Mouse (Mus musculus) myocyte (in vitro differentiated cells): ENCODE data around the gene Hist1h1t. TPM values are rescaled to one million over a fixed set of nuclear protein-coding genes. Genes with fewer than 3 reads are reported as not detected.

Experiments
- H3K27me3 ChIP-seq: one replicate; pipeline ENCODE4 v1.6.1; 2011; ENCODE audit not compliant: control insufficient read depth, insufficient read depth, insufficient read length
- H3K36me3 ChIP-seq: one replicate; pipeline ENCODE4 v1.6.1; 2011; ENCODE audit not compliant: control insufficient read depth, insufficient read depth
- H3K4me2 ChIP-seq: one replicate; pipeline ENCODE4 v1.6.1; 2011; ENCODE audit warnings: low read depth, control low read depth
- H3K4me3 ChIP-seq: one replicate; pipeline ENCODE4 v1.5.1; 2011; ENCODE audit warnings: mild to moderate bottlenecking, control low read depth, moderate library complexity
- H3K79me2 ChIP-seq: one replicate; pipeline ENCODE4 v1.6.1; 2011; ENCODE audit not compliant: control insufficient read depth, insufficient read depth
- H3ac ChIP-seq: one replicate; pipeline ENCODE4 v1.6.1; 2011; ENCODE audit not compliant: control insufficient read depth, insufficient read length
- CEBPB ChIP-seq: IDR thresholded peaks from 2 replicates; pipeline ENCODE4 v1.6.1; 2011; ENCODE audit warnings: mild to moderate bottlenecking, moderate library complexity; ENCODE audit not compliant: poor library complexity, insufficient read depth, severe bottlenecking
- E2F4 ChIP-seq: IDR thresholded peaks from one replicate; pipeline ENCODE4 v1.6.1; 2011; ENCODE audit warnings: mild to moderate bottlenecking, control low read depth, moderate library complexity; ENCODE audit not compliant: insufficient read depth
- MAX ChIP-seq: IDR thresholded peaks from one replicate; pipeline ENCODE4 v1.6.1; 2011; ENCODE audit warnings: low read depth, mild to moderate bottlenecking, control low read depth
- MYOD1 ChIP-seq, 3 experiments: IDR thresholded peaks; one replicate each; pipeline ENCODE4 v1.6.1; 2011; ENCODE audit warnings: control low read depth in 2 of 3, low read depth in 2 of 3, mild to moderate bottlenecking in 2 of 3, moderate library complexity in 1 of 3; ENCODE audit not compliant: insufficient read length in 2 of 3, control insufficient read depth in 1 of 3
- MYOG ChIP-seq, 3 experiments: IDR thresholded peaks; one replicate each; pipeline ENCODE4 v1.6.1; 2011; ENCODE audit warnings: control low read depth in 2 of 3, low read depth in 2 of 3, mild to moderate bottlenecking in 2 of 3; ENCODE audit not compliant: insufficient read length in 2 of 3, control insufficient read depth in 1 of 3, insufficient read depth in 1 of 3
- POLR2A ChIP-seq: IDR thresholded peaks from one replicate; pipeline ENCODE4 v1.6.1; 2011; ENCODE audit warnings: low read depth, mild to moderate bottlenecking, control low read depth, moderate library complexity; ENCODE audit not compliant: insufficient read length
- POLR2AphosphoS2 ChIP-seq: IDR thresholded peaks from one replicate; pipeline ENCODE4 v1.6.1; 2011; ENCODE audit warnings: low read depth, control low read depth; ENCODE audit not compliant: insufficient read length
- REST ChIP-seq: IDR thresholded peaks from one replicate; pipeline ENCODE4 v1.6.1; 2011; ENCODE audit warnings: mild to moderate bottlenecking, control low read depth, moderate library complexity; ENCODE audit not compliant: insufficient read depth, insufficient read length
- SRF ChIP-seq: IDR thresholded peaks from one replicate; pipeline ENCODE4 v1.6.1; 2011; ENCODE audit warnings: low read depth; ENCODE audit not compliant: control insufficient read depth, insufficient read length
- TCF12 ChIP-seq: IDR thresholded peaks from one replicate; pipeline ENCODE4 v1.6.1; 2011; ENCODE audit warnings: mild to moderate bottlenecking, control low read depth; ENCODE audit not compliant: poor library complexity, insufficient read depth, severe bottlenecking
- TCF3 ChIP-seq: IDR thresholded peaks from one replicate; pipeline ENCODE4 v1.6.1; 2011; ENCODE audit warnings: low read depth, control low read depth; ENCODE audit not compliant: insufficient read length
- USF1 ChIP-seq: IDR thresholded peaks from one replicate; pipeline ENCODE4 v1.6.1; 2011; ENCODE audit warnings: low read depth, mild to moderate bottlenecking, control low read depth, moderate library complexity
- polyA plus RNA-seq: library from polyadenylated mRNA; unstranded; fragments of >200 nt; fragmentation: generic; extraction: Trizol; gene quantifications from one replicate; pipeline ENCODE4 v1.2.1, GENCODE M21; 2012; ENCODE audit warnings: missing spikeins

The Hist1h1t gene
- polyA plus RNA-seq, 1 experiment = 0.05 TPM

- Histone ChIP-seq H3K36me3 (peaks cover 5% of the 10 kb centered on the region), H3K4me2 (no peak overlapping the region), H3K79me2 (no peaks in the 10 kb centered on the region), H3K27me3 (no peaks in the 10 kb centered on the region), H3ac (no peak overlapping the region), H3K4me3 (no peak overlapping the region)
- no peak for TF ChIP-seq E2F4
- no peak for TF ChIP-seq MYOD1 (IDR thresholded peaks at IDR 0.05; ENCODE audit: control insufficient read depth in 1 of 3, insufficient read length in 2 of 3, low read depth in 2 of 3)
- no peak for TF ChIP-seq MAX
- TF ChIP-seq USF1 = no peak
- TF ChIP-seq POLR2AphosphoS2 = no peak
- no peak for TF ChIP-seq REST
- TF ChIP-seq POLR2A = no peak
- no peak for TF ChIP-seq SRF
- TF ChIP-seq CEBPB = no peak
- TF ChIP-seq MYOG (IDR thresholded peaks at IDR 0.05; ENCODE audit: control insufficient read depth in 1 of 3, insufficient read depth in 1 of 3, insufficient read length in 2 of 3, low read depth in 2 of 3) = no peak
- TF ChIP-seq TCF12 = no peak
- no peak for TF ChIP-seq TCF3
These were observed 658 bp upstream of the Hist1h1t start for GRCm38 (mm10) chr13:23694956-23695355.

- no peak overlapping the region for H3K4me3 ChIP-seq
- TF ChIP-seq MYOG (IDR thresholded peaks at IDR 0.05; ENCODE audit: control insufficient read depth in 1 of 3, insufficient read depth in 1 of 3, insufficient read length in 2 of 3, low read depth in 2 of 3) = no peak
- no peak for TF ChIP-seq REST
- no peak for TF ChIP-seq MYOD1 (IDR thresholded peaks at IDR 0.05; ENCODE audit: control insufficient read depth in 1 of 3, insufficient read length in 2 of 3, low read depth in 2 of 3)
- TF ChIP-seq SRF = no peak
- no peak for TF ChIP-seq MAX
- no peak for TF ChIP-seq POLR2A
- TF ChIP-seq USF1 = no peak
- no peak for TF ChIP-seq POLR2AphosphoS2
- TF ChIP-seq TCF3 = no peak
- no peak for TF ChIP-seq TCF12
- no peak for TF ChIP-seq CEBPB
- no peak for TF ChIP-seq E2F4
- H3ac ChIP-seq = no peak overlapping the region
These were observed 454 bp downstream of the Hist1h1t start for GRCm38 (mm10) chr13:23696061-23696474.

GRCm38 (mm10) chr13:23697491-23698299 lies 2.1 kb downstream of the Hist1h1t start:
- TF ChIP-seq MYOD1 (IDR thresholded peaks at IDR 0.05; ENCODE audit: control insufficient read depth in 1 of 3, insufficient read length in 2 of 3, low read depth in 2 of 3) = peak in 1 of 3 experiments; percentile 30
- peak; percentile 45 for TF ChIP-seq POLR2A
- TF ChIP-seq MAX = no peak
- no peak for TF ChIP-seq POLR2AphosphoS2
- no peak for TF ChIP-seq E2F4
- no peaks in the 10 kb centered on the region for H3K36me3 ChIP-seq
- no peak overlapping the region for H3ac ChIP-seq
- no peaks in the 10 kb centered on the region for H3K27me3 ChIP-seq
- no peaks in the 10 kb centered on the region for H3K79me2 ChIP-seq
- H3K4me3 ChIP-seq = peak overlapping the region; percentile 19
- peak overlapping the region; percentile 80 for H3K4me2 ChIP-seq

More at GRCm38 (mm10) chr13:23696061-23696474, 454 bp downstream of the Hist1h1t start:
- no peak overlapping the region for H3K4me2 ChIP-seq
- no peaks in the 10 kb centered on the region for H3K79me2 ChIP-seq
- peaks cover 5% of the 10 kb centered on the region for H3K36me3 ChIP-seq
- no peaks in the 10 kb centered on the region for H3K27me3 ChIP-seq

GRCm38 (mm10) chr13:23698300-23698693 lies 2.7 kb downstream of the Hist1h1t start, which contains the start of gene Hist1h4c:
Gene Hist1h4c (minus strand): TSS chr13:23698454.
- H3ac ChIP-seq = no peak within 1 kb of the TSS
- no peaks in the 10 kb centered on the region for H3K79me2 ChIP-seq
- H3K4me3 ChIP-seq = peak within 1 kb of the TSS; percentile 19
- H3K4me2 ChIP-seq = peak within 1 kb of the TSS; percentile 99
- H3K27me3 ChIP-seq = no peaks in the 10 kb centered on the region
- no peaks in the 10 kb centered on the region for H3K36me3 ChIP-seq
- peak; percentile 99 for TF ChIP-seq POLR2AphosphoS2
- TF ChIP-seq POLR2A = peak; percentile 97
- TF ChIP-seq USF1 = no peak
- TF ChIP-seq CEBPB = 0 out of 2 replicates have a peak, but pooled peaks have one; percentile 39

GRCm38 (mm10) chr13:23698996-23699395 lies 3.4 kb downstream of the Hist1h1t start:
- TF ChIP-seq POLR2A (no peak), MYOG (IDR thresholded peaks at IDR 0.05; ENCODE audit: control insufficient read depth in 1 of 3, insufficient read depth in 1 of 3, insufficient read length in 2 of 3, low read depth in 2 of 3) (no peak)
- Histone ChIP-seq H3K79me2 (no peaks in the 10 kb centered on the region), H3ac (no peak overlapping the region), H3K4me2 (peak overlapping the region; percentile 99), H3K36me3 (no peaks in the 10 kb centered on the region), H3K27me3 (no peaks in the 10 kb centered on the region), H3K4me3 (no peak overlapping the region)
